Comparison of ENCODE assay signal across 8 mouse cellular contexts in the genomic region with DNA sequence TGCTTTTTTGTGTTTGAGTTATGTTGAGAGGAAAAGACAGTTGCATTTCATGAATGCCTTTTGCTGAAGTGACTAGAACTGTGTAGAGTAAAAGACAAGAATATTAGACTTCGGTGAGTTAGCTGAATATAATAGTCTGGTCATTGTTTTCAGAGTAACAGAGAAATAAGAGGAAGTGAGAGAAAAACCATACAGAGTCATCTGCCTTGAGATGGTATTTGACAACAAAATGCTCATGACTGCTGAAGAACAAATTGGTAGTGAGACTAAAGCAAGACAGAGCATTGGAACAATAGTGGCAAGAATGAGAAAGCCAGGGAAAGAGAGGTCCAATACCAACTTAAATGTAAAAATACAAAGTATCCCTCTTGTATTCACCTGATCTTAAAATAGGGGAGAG. TPM values are rescaled to one million over a fixed set of nuclear protein-coding genes. Genes with fewer than 3 reads are reported as not detected.
A peak's percentile ranks its signal among the peaks of the same experiment; 100 is the strongest.
DNase-seq lines count a peak whose midpoint lies in the region; ATAC-seq and TF ChIP-seq lines count a peak whose summit lies in the region.

No protein-coding gene starts in this region.

- peak overlapping the region in 1 of 2 experiments; percentile 99; a peak in 1 of 4 replicates for H3K4me3 ChIP-seq in heart, embryonic 14.5 days (ENCODE audit: control insufficient read depth in 1 of 2, insufficient read depth in 1 of 2, low read depth in 1 of 2, low read length in 2 of 2)
- peak overlapping the region; percentile 89; the same call in 1 of the 2 replicates for H3K4me3 ChIP-seq in embryonic facial prominence, embryonic 11.5 days (ENCODE audit: low read depth, low read length)
- H3K4me3 ChIP-seq in intestine, embryonic 16.5 days (ENCODE audit: low read length): no peak overlapping the region
- H3K4me3 ChIP-seq in midbrain, postnatal 0 days (ENCODE audit: low read depth, low read length): peak overlapping the region; percentile 99; the same call in 1 of the 2 replicates

- WGBS in heart, embryonic 14.5 days: 84% methylated on average over 1 of the region's 1 CpGs
- WGBS in embryonic facial prominence, embryonic 11.5 days: 94% methylated on average over 1 of the region's 1 CpGs
- WGBS in intestine, embryonic 16.5 days: 77% methylated on average over 1 of the region's 1 CpGs
- 90% methylated on average over 1 of the region's 1 CpGs for WGBS in midbrain, postnatal 0 days

- no peak for ATAC-seq in heart, embryonic 14.5 days (ENCODE audit: insufficient number of reproducible peaks, insufficient read depth, low FRiP score, low read depth)
- ATAC-seq in embryonic facial prominence, embryonic 11.5 days (replicated peaks; ENCODE audit: insufficient number of reproducible peaks, low FRiP score, low TSS enrichment, low read depth): no peak
- ATAC-seq in intestine, embryonic 16.5 days: no peak
- ATAC-seq in midbrain, postnatal 0 days (ENCODE audit: low FRiP score): no peak

- H3K9me3 ChIP-seq in heart, embryonic 14.5 days (ENCODE audit: control insufficient read depth, low read length): no peaks in the 10 kb centered on the region
- H3K9me3 ChIP-seq in embryonic facial prominence, embryonic 11.5 days (replicated peaks; ENCODE audit: control insufficient read depth, low read length): no peaks in the 10 kb centered on the region
- H3K9me3 ChIP-seq in intestine, embryonic 16.5 days (ENCODE audit: control insufficient read depth, low read length): no peaks in the 10 kb centered on the region
- no peaks in the 10 kb centered on the region for H3K9me3 ChIP-seq in midbrain, postnatal 0 days (ENCODE audit: low read length)

- peak overlapping the region; percentile 68 for H3K4me2 ChIP-seq in heart, embryonic 14.5 days (ENCODE audit: low read length)
- peak overlapping the region; percentile 48; the same call in 1 of the 2 replicates for H3K4me2 ChIP-seq in embryonic facial prominence, embryonic 11.5 days (ENCODE audit: low read depth, low read length)
- H3K4me2 ChIP-seq in intestine, embryonic 16.5 days (ENCODE audit: low read depth, low read length): peak overlapping the region; percentile 62
- peak overlapping the region; percentile 56 for H3K4me2 ChIP-seq in midbrain, postnatal 0 days (ENCODE audit: low read depth, low read length, poor library complexity, severe bottlenecking)

- H3K36me3 ChIP-seq in heart, embryonic 14.5 days (ENCODE audit: control insufficient read depth, insufficient read depth, low read length): peaks cover 12% of the 10 kb centered on the region
- H3K36me3 ChIP-seq in embryonic facial prominence, embryonic 11.5 days (replicated peaks; ENCODE audit: control insufficient read depth, insufficient read depth, low read depth, low read length): no peaks in the 10 kb centered on the region
- no peaks in the 10 kb centered on the region; the same call in 1 of the 2 replicates for H3K36me3 ChIP-seq in intestine, embryonic 16.5 days (ENCODE audit: control insufficient read depth, insufficient read depth, low read length)
- peaks cover 3% of the 10 kb centered on the region for H3K36me3 ChIP-seq in midbrain, postnatal 0 days (ENCODE audit: insufficient read depth, low read length)

- no peak overlapping the region for H3K27ac ChIP-seq in heart, embryonic 14.5 days (replicated peaks in 1 of 2; ENCODE audit: control insufficient read depth in 1 of 2, insufficient read depth in 1 of 2, low read depth in 2 of 2, low read length in 2 of 2)
- H3K27ac ChIP-seq in embryonic facial prominence, embryonic 11.5 days (replicated peaks; ENCODE audit: low read depth, low read length): no peak overlapping the region
- no peak overlapping the region for H3K27ac ChIP-seq in intestine, embryonic 16.5 days (ENCODE audit: low read length)
- H3K27ac ChIP-seq in midbrain, postnatal 0 days (ENCODE audit: low read depth, low read length): no peak overlapping the region

- no peak for TF ChIP-seq CTCF in midbrain, postnatal 0 days (IDR thresholded peaks at IDR 0.05)

- peaks cover 0 to 14% of the 10 kb centered on the region in 2 experiments; a peak in 2 of 4 replicates for H3K4me1 ChIP-seq in heart, embryonic 14.5 days (ENCODE audit: control insufficient read depth in 2 of 2, insufficient read depth in 2 of 2, low read length in 2 of 2)
- H3K4me1 ChIP-seq in embryonic facial prominence, embryonic 11.5 days (ENCODE audit: control insufficient read depth, insufficient read depth, low read length): no peaks in the 10 kb centered on the region
- peaks cover 9% of the 10 kb centered on the region; the same call in 1 of the 2 replicates for H3K4me1 ChIP-seq in intestine, embryonic 16.5 days (ENCODE audit: control insufficient read depth, insufficient read depth, low read length)
- peaks cover 7% of the 10 kb centered on the region; the same call in 1 of the 2 replicates for H3K4me1 ChIP-seq in midbrain, postnatal 0 days (ENCODE audit: insufficient read depth, low read length)

- intact Hi-C loops in left cerebral cortex, postnatal 25 days (cut with DNase I): loop anchor here (5.0 kb wide), 2 partner anchors 346 to 449 kb away; no protein-coding TSS in a partner anchor

- no peak for DNase-seq in heart, adult 18-20 months
- DNase-seq in embryonic facial prominence, embryonic 11.5 days (ENCODE audit: low spot score): no peak
- DNase-seq in midbrain, postnatal 0 days (ENCODE audit: low spot score): no peak
- no peak for DNase-seq in adrenal gland, adult 18-20 months (ENCODE audit: low spot score in 2 of 2)
- no peak for DNase-seq in left cerebral cortex, postnatal 25 days (ENCODE audit: low spot score in 2 of 2)
- no peak for DNase-seq in cerebellum, adult 9-10 months

- no peaks in the 10 kb centered on the region for H3K27me3 ChIP-seq in heart, embryonic 14.5 days (ENCODE audit: control insufficient read depth, insufficient read depth, low read length)
- no peaks in the 10 kb centered on the region for H3K27me3 ChIP-seq in embryonic facial prominence, embryonic 11.5 days (ENCODE audit: control insufficient read depth, insufficient read depth, low read length)
- no peaks in the 10 kb centered on the region for H3K27me3 ChIP-seq in intestine, embryonic 16.5 days (replicated peaks; ENCODE audit: control insufficient read depth, insufficient read depth, low read length)
- H3K27me3 ChIP-seq in midbrain, postnatal 0 days (ENCODE audit: insufficient read depth, low read length): no peaks in the 10 kb centered on the region

- H3K9ac ChIP-seq in heart, embryonic 14.5 days (ENCODE audit: low read length): peak overlapping the region; percentile 96; the same call in 1 of the 2 replicates
- H3K9ac ChIP-seq in embryonic facial prominence, embryonic 11.5 days (replicated peaks; ENCODE audit: low read length): no peak overlapping the region; the same call in 1 of the 2 replicates
- H3K9ac ChIP-seq in intestine, embryonic 16.5 days (ENCODE audit: low read depth, low read length): peak overlapping the region; percentile 99
- no peak overlapping the region for H3K9ac ChIP-seq in midbrain, postnatal 0 days (replicated peaks; ENCODE audit: low read length, poor library complexity, severe bottlenecking)

RNA-seq across cellular contexts. Expression of a gene that starts 1.1 kb away (rescaled TPM):
- 4.1 and 4.9 TPM in 2 replicates for polyA plus RNA-seq in heart, embryonic 14.5 days (2014; fragmentation: Nextera tagmentation; extraction: Ambion mirVana)
- 1 to 10 TPM; 2.7 to 3.7 TPM for total RNA-seq in heart, adult 18-20 months (2021)
- 9.3 and 10.5 TPM in 2 replicates for polyA plus RNA-seq in embryonic facial prominence, embryonic 11.5 days (2014; fragmentation: Nextera tagmentation; extraction: Ambion mirVana)
- 4.6 and 4.8 TPM in 2 replicates for polyA plus RNA-seq in intestine, embryonic 16.5 days (2015; fragmentation: Nextera tagmentation; extraction: Ambion mirVana)
- total RNA-seq in midbrain, postnatal 0 days (2014; rRNA removed): 10.8 and 15.3 TPM in 2 replicates
- polyA plus RNA-seq in midbrain, postnatal 0 days (2015; fragmentation: Nextera tagmentation; extraction: Ambion mirVana): 1.5 and 2.6 TPM in 2 replicates
- 1 to 10 TPM; 7.9 to 9.3 TPM for total RNA-seq in adrenal gland, adult 18-20 months (2021)
- 1 to 10 TPM; 6.9 to 8.0 TPM for total RNA-seq in left cerebral cortex, postnatal 25 days (2021)

RNA-seq across cellular contexts. Expression of a gene that starts 1.3 kb away (rescaled TPM):
- 10.6 and 11.9 TPM in 2 replicates for polyA plus RNA-seq in heart, embryonic 14.5 days (2014; fragmentation: Nextera tagmentation; extraction: Ambion mirVana)
- 10 to 100 TPM in 1 of 2 experiments, 1 to 10 TPM in 1; 8.4 to 10.4 TPM for total RNA-seq in heart, adult 18-20 months (2021)
- polyA plus RNA-seq in embryonic facial prominence, embryonic 11.5 days (2014; fragmentation: Nextera tagmentation; extraction: Ambion mirVana): 30.8 and 33.6 TPM in 2 replicates
- 20.2 and 20.5 TPM in 2 replicates for polyA plus RNA-seq in intestine, embryonic 16.5 days (2015; fragmentation: Nextera tagmentation; extraction: Ambion mirVana)
- 9.0 and 15.4 TPM in 2 replicates for total RNA-seq in midbrain, postnatal 0 days (2014; rRNA removed)
- 11.3 and 12.0 TPM in 2 replicates for polyA plus RNA-seq in midbrain, postnatal 0 days (2015; fragmentation: Nextera tagmentation; extraction: Ambion mirVana)
- 10 to 100 TPM; 12.3 TPM for total RNA-seq in adrenal gland, adult 18-20 months (2021)
- total RNA-seq in left cerebral cortex, postnatal 25 days (2021): 10 to 100 TPM; 15.1 to 16.4 TPM

Comparison
In these comparisons a context has a peak if more than half of its experiments do, and no peak if none do; other contexts are left out.
1. H3K9ac ChIP-seq: peak in heart, embryonic 14.5 days (single experiment) and intestine, embryonic 16.5 days (single experiment); none in embryonic facial prominence, embryonic 11.5 days (single experiment) and midbrain, postnatal 0 days (single experiment).
2. Peak in every context shown above with its lines, with median percentiles within 50 percentile points of each other: H3K4me2 ChIP-seq.